Mouse (Mus musculus): ENCODE measurements around the gene Gm20388.
A peak's percentile ranks its signal among the peaks of the same experiment; 100 is the strongest.

Gene Gm20388

GRCm38 (mm10) chr8:120498926-120499605 lies 588.4 kb downstream of the Gm20388 start:
- DNase-seq (ENCODE audit: extremely low spot score, low spot score), result peak; percentile 54

- no peak for DNase-seq (ENCODE audit: extremely low spot score, low spot score)
Observed at GRCm38 (mm10) chr8:120500701-120501261, 590.1 kb downstream of the Gm20388 start.

GRCm38 (mm10) chr8:120501426-120501825 lies 590.8 kb downstream of the Gm20388 start:
- DNase-seq (ENCODE audit: extremely low spot score, low spot score), result no peak

GRCm38 (mm10) chr8:120502428-120502827 lies 591.8 kb downstream of the Gm20388 start:
- DNase-seq (ENCODE audit: extremely low spot score, low spot score), result no peak

- DNase-seq (ENCODE audit: extremely low spot score, low spot score), result no peak
Observed at GRCm38 (mm10) chr8:120504251-120505081, 593.8 kb downstream of the Gm20388 start.

- DNase-seq (ENCODE audit: extremely low spot score, low spot score), result peak; percentile 66
Observed at GRCm38 (mm10) chr8:120505082-120505511, 594.5 kb downstream of the Gm20388 start.

GRCm38 (mm10) chr8:120505619-120506310 lies 595.1 kb downstream of the Gm20388 start:
- no peak for DNase-seq (ENCODE audit: extremely low spot score, low spot score)

- DNase-seq (ENCODE audit: extremely low spot score, low spot score), result no peak
Observed at GRCm38 (mm10) chr8:120506562-120506961, 595.9 kb downstream of the Gm20388 start.

- DNase-seq (ENCODE audit: extremely low spot score, low spot score), result no peak
Observed at GRCm38 (mm10) chr8:120507290-120507689, 596.6 kb downstream of the Gm20388 start.

- peak; percentile 79 for DNase-seq (ENCODE audit: extremely low spot score, low spot score)
Observed at GRCm38 (mm10) chr8:120509136-120510034, 598.7 kb downstream of the Gm20388 start.

- peak; percentile 35 for DNase-seq (ENCODE audit: extremely low spot score, low spot score)
Observed at GRCm38 (mm10) chr8:120510035-120510416, 599.4 kb downstream of the Gm20388 start.

- no peak for DNase-seq (ENCODE audit: extremely low spot score, low spot score)
Observed at GRCm38 (mm10) chr8:120510863-120511457, 600.3 kb downstream of the Gm20388 start.

GRCm38 (mm10) chr8:120511737-120512136 lies 601.1 kb downstream of the Gm20388 start:
- DNase-seq (ENCODE audit: extremely low spot score, low spot score), result no peak

GRCm38 (mm10) chr8:120512326-120512725 lies 601.7 kb downstream of the Gm20388 start:
- no peak for DNase-seq (ENCODE audit: extremely low spot score, low spot score)

GRCm38 (mm10) chr8:120513145-120513544 lies 602.5 kb downstream of the Gm20388 start:
- no peak for DNase-seq (ENCODE audit: extremely low spot score, low spot score)

- DNase-seq (ENCODE audit: extremely low spot score, low spot score), result no peak
Observed at GRCm38 (mm10) chr8:120513638-120514461, 603.2 kb downstream of the Gm20388 start.

- DNase-seq (ENCODE audit: extremely low spot score, low spot score), result no peak
Observed at GRCm38 (mm10) chr8:120515214-120515613, 604.6 kb downstream of the Gm20388 start.

GRCm38 (mm10) chr8:120515650-120516049 lies 605.0 kb downstream of the Gm20388 start:
- no peak for DNase-seq (ENCODE audit: extremely low spot score, low spot score)

- DNase-seq (ENCODE audit: extremely low spot score, low spot score), result peak; percentile 76
Observed at GRCm38 (mm10) chr8:120516182-120516755, 605.6 kb downstream of the Gm20388 start.
